In genomic region chr11:50194070-50194469, GRCm38 (mm10) we compare ENCODE assay signal across 25 mouse cellular contexts.
"Had no signal": no experiment of that assay in that cellular context is flagged by ENCODE, and none has a peak within 500 bp of the region (broad histone marks: within the 10 kb centered on the region; RNA-seq: fewer than 3 reads in every experiment).

No protein-coding gene starts in this region.

- H3K9me3 ChIP-seq: kidney, embryonic 15.5 days; limb, embryonic 10.5 days; limb, embryonic 13.5 days; liver, embryonic 15.5 days; megakaryocyte, embryonic 14.5 days; midbrain, embryonic 10.5 days; midbrain, embryonic 13.5 days; neural tube, embryonic 12.5 days; neural tube, embryonic 15.5 days; stomach, embryonic 15.5 days had no signal

- H3K27ac ChIP-seq: kidney, embryonic 15.5 days; limb, embryonic 10.5 days; limb, embryonic 13.5 days; liver, embryonic 15.5 days; midbrain, embryonic 10.5 days; midbrain, embryonic 13.5 days; neural tube, embryonic 12.5 days; neural tube, embryonic 15.5 days; stomach, embryonic 15.5 days had no signal

- H3K4me3 ChIP-seq: kidney, embryonic 15.5 days; limb, embryonic 10.5 days; limb, embryonic 13.5 days; liver, embryonic 15.5 days; megakaryocyte, embryonic 14.5 days; midbrain, embryonic 10.5 days; midbrain, embryonic 13.5 days; neural tube, embryonic 12.5 days; neural tube, embryonic 15.5 days; stomach, embryonic 15.5 days had no signal

- H3K4me2 ChIP-seq: kidney, embryonic 15.5 days; limb, embryonic 13.5 days; liver, embryonic 11.5 days; liver, embryonic 15.5 days; midbrain, embryonic 13.5 days; neural tube, embryonic 12.5 days; neural tube, embryonic 15.5 days; stomach, embryonic 15.5 days had no signal

- H3K9ac ChIP-seq: kidney, embryonic 15.5 days; limb, embryonic 13.5 days; liver, embryonic 15.5 days; midbrain, embryonic 13.5 days; neural tube, embryonic 12.5 days; neural tube, embryonic 15.5 days; stomach, embryonic 15.5 days had no signal

- ATAC-seq: midbrain, embryonic 13.5 days had no signal

- H3K27me3 ChIP-seq: kidney, embryonic 15.5 days; limb, embryonic 13.5 days; liver, embryonic 15.5 days; megakaryocyte, embryonic 14.5 days; midbrain, embryonic 13.5 days; neural tube, embryonic 12.5 days; neural tube, embryonic 15.5 days; stomach, embryonic 15.5 days had no signal

- H3K4me1 ChIP-seq: kidney, embryonic 15.5 days; limb, embryonic 10.5 days; limb, embryonic 13.5 days; midbrain, embryonic 10.5 days; midbrain, embryonic 13.5 days; neural tube, embryonic 12.5 days; neural tube, embryonic 15.5 days; stomach, embryonic 15.5 days had no signal

- DNase-seq: kidney, adult 11 months; kidney, adult 8-10 months; kidney, postnatal 10 days; kidney, postnatal 4 days; layer of hippocampus, adult 9-11 months; lung, adult 2 months; lung, postnatal 36 days; right cerebral cortex, adult 18-20 months; right cerebral cortex, postnatal 14 days; right cerebral cortex, postnatal 4 days; spleen, adult 18-20 months; thymus, adult 18-20 months; thymus, postnatal 14 days; thymus, postnatal 4 days had no signal
